Mouse (Mus musculus) embryonic facial prominence, embryonic 13.5 days (tissue): ENCODE measurements around the gene Gm49337. TPM values are rescaled to one million over a fixed set of nuclear protein-coding genes. Genes with fewer than 3 reads are reported as not detected.

ENCODE experiments used
- ATAC-seq: fragments of 200-750 bp; cut with Nextera tagmentation; 2 replicates; pipeline ENCODE4 v1.8.0; 2017; ENCODE audit warnings: low read depth; ENCODE audit not compliant: insufficient number of reproducible peaks, insufficient read depth, low FRiP score, low TSS enrichment
- H3K27ac ChIP-seq: fragments of 300-500 bp; sonication (generic); 2 replicates; pipeline ENCODE4 v1.5.1; 2015; ENCODE audit warnings: moderate library complexity, mild to moderate bottlenecking, inconsistent platforms
- H3K27me3 ChIP-seq: fragments of 300-500 bp; sonication (generic); 2 replicates; pipeline ENCODE4 v1.6.1; 2015; ENCODE audit warnings: mild to moderate bottlenecking, inconsistent platforms
- H3K36me3 ChIP-seq: fragments of 300-500 bp; sonication (generic); 2 replicates; pipeline ENCODE4 v1.6.1; 2015; ENCODE audit warnings: mild to moderate bottlenecking, inconsistent platforms
- H3K4me1 ChIP-seq: fragments of 300-500 bp; sonication (generic); 2 replicates; pipeline ENCODE4 v1.6.1; 2015; ENCODE audit warnings: inconsistent platforms
- H3K4me2 ChIP-seq: fragments of 300-500 bp; sonication (generic); 2 replicates; pipeline ENCODE4 v1.6.1; 2015; ENCODE audit warnings: moderate library complexity, mild to moderate bottlenecking, inconsistent platforms
- H3K4me3 ChIP-seq: fragments of 300-500 bp; sonication (generic); 2 replicates; pipeline ENCODE4 v1.5.1; 2015; ENCODE audit warnings: mild to moderate bottlenecking, inconsistent platforms
- H3K9ac ChIP-seq: fragments of 300-500 bp; sonication (generic); 2 replicates; pipeline ENCODE4 v1.6.1; 2015; ENCODE audit warnings: mild to moderate bottlenecking, inconsistent platforms
- H3K9me3 ChIP-seq: fragments of 300-500 bp; sonication (generic); 2 replicates; pipeline ENCODE4 v1.6.1; 2016; ENCODE audit warnings: inconsistent platforms
- WGBS: fragments of 180-500 bp; shearing (Covaris S2); methylation state at CpG from one replicate; pipeline ENCODE4 v1.1.7; 2015; ENCODE audit warnings: mixed read lengths; 5-methylcytosine and 5-hydroxymethylcytosine counted together
- polyA plus RNA-seq: library from polyadenylated mRNA; unstranded; fragments of >200 nt; fragmentation: Nextera tagmentation; extraction: Ambion mirVana; gene quantifications from 2 replicates; pipeline ENCODE4 v1.2.1, GENCODE M21; 2015

The Gm49337 gene
- polyA plus RNA-seq, 1 experiment from 2014 or later, result not detected

DNA sequence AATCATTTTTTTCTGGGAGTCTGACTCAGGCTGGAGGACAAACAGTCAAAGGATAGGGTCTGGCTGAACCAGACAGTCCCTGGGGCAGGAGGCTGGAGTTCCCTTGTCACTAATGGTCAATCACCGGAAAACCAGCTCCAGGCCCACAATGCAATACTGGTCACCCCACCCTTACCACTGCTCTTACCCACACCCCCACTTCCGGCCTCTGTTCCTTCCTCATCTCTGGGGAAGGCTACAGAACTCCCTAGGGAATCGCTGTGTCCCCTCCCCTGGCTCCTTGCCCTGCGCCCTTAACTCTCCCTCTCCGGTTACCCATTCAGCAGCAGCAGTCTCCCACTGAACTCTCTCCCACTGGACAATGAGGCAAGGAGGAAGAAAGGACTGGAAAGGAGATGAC is 4.0 kb downstream of the Gm49337 start:
- no peak overlapping the region for H3K4me3 ChIP-seq
- WGBS, result 14% methylated on average over 5 of the region's 5 CpGs

GRCm38 (mm10) chr4:116182079-116182478 is 8.9 kb downstream of the Gm49337 start:
- 36% methylated on average over 3 of the region's 3 CpGs for WGBS
- ATAC-seq, result no peak
- Histone ChIP-seq H3K4me1 (peaks cover 13% of the 10 kb centered on the region), H3K27ac (no peak overlapping the region), H3K27me3 (no peaks in the 10 kb centered on the region), H3K4me2 (no peak overlapping the region), H3K4me3 (no peak overlapping the region), H3K9me3 (no peaks in the 10 kb centered on the region), H3K36me3 (no peaks in the 10 kb centered on the region), H3K9ac (no peak overlapping the region)

More for the DNA sequence above, 4.0 kb downstream of the Gm49337 start:
- no peaks in the 10 kb centered on the region for H3K9me3 ChIP-seq
- H3K27me3 ChIP-seq, result no peaks in the 10 kb centered on the region
- H3K27ac ChIP-seq, result peak overlapping the region; percentile 68
- no peak for ATAC-seq
- H3K4me1 ChIP-seq, result peaks cover 36% of the 10 kb centered on the region
- peak overlapping the region; percentile 51 for H3K4me2 ChIP-seq
- H3K9ac ChIP-seq, result 0 out of 2 replicates have a peak overlapping the region, but pooled peaks have one; percentile 7
- H3K36me3 ChIP-seq, result no peaks in the 10 kb centered on the region

DNA sequence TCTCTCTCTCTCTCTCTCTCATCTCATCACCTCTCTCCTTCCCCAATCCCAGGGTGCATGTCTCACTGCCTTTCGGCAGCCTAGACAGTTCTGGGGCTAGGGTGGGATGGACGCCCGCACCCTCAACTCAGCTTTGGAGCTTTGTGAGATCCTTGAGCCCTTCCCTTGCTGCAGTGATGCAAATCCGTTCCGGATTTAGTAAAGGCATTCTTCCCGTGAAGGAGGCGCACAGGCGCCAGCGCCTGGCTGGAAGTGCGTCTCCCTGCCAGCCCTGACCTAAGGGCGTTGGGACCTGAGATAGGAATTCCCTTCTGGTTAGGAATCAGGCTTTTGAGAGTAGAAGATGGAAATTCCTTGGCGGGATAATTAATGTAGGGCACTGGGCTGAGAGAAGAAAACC is 9.6 kb downstream of the Gm49337 start:
- peak overlapping the region; percentile 54; the same call in 1 of the 2 replicates for H3K9ac ChIP-seq
- peak overlapping the region; percentile 54 for H3K4me2 ChIP-seq
- ATAC-seq, result no peak
- H3K36me3 ChIP-seq, result no peaks in the 10 kb centered on the region
- peak overlapping the region; percentile 51; the same call in 1 of the 2 replicates for H3K27ac ChIP-seq
- H3K27me3 ChIP-seq, result no peaks in the 10 kb centered on the region
- H3K9me3 ChIP-seq, result no peaks in the 10 kb centered on the region
- WGBS, result 4% methylated on average over 12 of the region's 12 CpGs
- peaks cover 10% of the 10 kb centered on the region for H3K4me1 ChIP-seq
- peak overlapping the region; percentile 24 for H3K4me3 ChIP-seq

GRCm38 (mm10) chr4:116185083-116185482 is 11.9 kb downstream of the Gm49337 start:
- no peak for ATAC-seq
- Histone ChIP-seq H3K9ac (no peak overlapping the region), H3K27ac (no peak overlapping the region), H3K4me2 (no peak overlapping the region), H3K36me3 (no peaks in the 10 kb centered on the region), H3K4me3 (no peak overlapping the region), H3K27me3 (no peaks in the 10 kb centered on the region), H3K9me3 (no peaks in the 10 kb centered on the region), H3K4me1 (peaks cover 10% of the 10 kb centered on the region)
- 87% methylated on average over 4 of the region's 4 CpGs for WGBS

DNA sequence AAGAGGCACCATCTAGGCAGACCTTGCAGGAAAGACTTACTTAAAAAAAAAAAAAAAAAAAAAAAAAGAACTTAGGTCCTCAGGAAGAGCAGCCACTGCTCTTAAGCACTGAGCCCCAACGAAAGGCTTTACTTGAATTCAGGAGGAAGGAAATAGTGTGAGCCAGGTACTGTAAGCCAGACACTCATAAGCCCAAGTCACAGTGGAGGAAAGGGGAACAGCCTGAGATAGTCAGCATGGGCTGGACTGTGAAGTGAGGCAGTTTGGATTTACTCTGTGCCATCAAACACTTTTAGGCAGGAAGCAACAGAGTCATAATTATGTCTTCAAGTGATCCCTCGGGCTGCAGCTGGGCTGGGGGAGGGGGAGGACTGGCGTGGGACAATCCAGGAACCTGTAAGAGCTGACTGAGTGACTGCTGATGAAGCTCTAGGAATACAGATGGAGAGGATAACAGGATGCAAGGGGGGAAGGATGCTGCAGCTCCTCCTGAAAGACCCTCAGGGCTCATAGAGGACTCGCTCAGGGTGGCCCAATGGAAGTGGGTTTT is 19.2 kb downstream of the Gm49337 start:
- H3K4me1 ChIP-seq, result no peaks in the 10 kb centered on the region
- no peak overlapping the region for H3K27ac ChIP-seq
- no peaks in the 10 kb centered on the region for H3K36me3 ChIP-seq
- H3K9ac ChIP-seq, result no peak overlapping the region
- no peaks in the 10 kb centered on the region for H3K9me3 ChIP-seq
- WGBS, result 30% methylated on average over 4 of the region's 4 CpGs
- no peak overlapping the region for H3K4me3 ChIP-seq
- ATAC-seq, result no peak
- H3K4me2 ChIP-seq, result no peak overlapping the region
- H3K27me3 ChIP-seq, result no peaks in the 10 kb centered on the region

GRCm38 (mm10) chr4:116193583-116194383 is 20.6 kb downstream of the Gm49337 start:
- Histone ChIP-seq H3K36me3 (no peaks in the 10 kb centered on the region), H3K9ac (no peak overlapping the region), H3K27me3 (no peaks in the 10 kb centered on the region), H3K4me3 (no peak overlapping the region), H3K4me2 (no peak overlapping the region), H3K27ac (no peak overlapping the region), H3K9me3 (no peaks in the 10 kb centered on the region), H3K4me1 (no peaks in the 10 kb centered on the region)
- 70% methylated on average over 9 of the region's 9 CpGs for WGBS
- no peak for ATAC-seq

GRCm38 (mm10) chr4:116198422-116198821 is 25.2 kb downstream of the Gm49337 start:
- H3K36me3 ChIP-seq, result no peaks in the 10 kb centered on the region
- no peak for ATAC-seq
- H3K27me3 ChIP-seq, result no peaks in the 10 kb centered on the region
- H3K9me3 ChIP-seq, result no peaks in the 10 kb centered on the region
- H3K9ac ChIP-seq, result no peak overlapping the region
- no peak overlapping the region for H3K4me2 ChIP-seq
- H3K4me1 ChIP-seq, result 0 out of 2 replicates have a peak, but pooled peaks cover 4% of the 10 kb centered on the region
- no peak overlapping the region for H3K4me3 ChIP-seq
- H3K27ac ChIP-seq, result no peak overlapping the region
- 81% methylated on average over 2 of the region's 2 CpGs for WGBS

DNA sequence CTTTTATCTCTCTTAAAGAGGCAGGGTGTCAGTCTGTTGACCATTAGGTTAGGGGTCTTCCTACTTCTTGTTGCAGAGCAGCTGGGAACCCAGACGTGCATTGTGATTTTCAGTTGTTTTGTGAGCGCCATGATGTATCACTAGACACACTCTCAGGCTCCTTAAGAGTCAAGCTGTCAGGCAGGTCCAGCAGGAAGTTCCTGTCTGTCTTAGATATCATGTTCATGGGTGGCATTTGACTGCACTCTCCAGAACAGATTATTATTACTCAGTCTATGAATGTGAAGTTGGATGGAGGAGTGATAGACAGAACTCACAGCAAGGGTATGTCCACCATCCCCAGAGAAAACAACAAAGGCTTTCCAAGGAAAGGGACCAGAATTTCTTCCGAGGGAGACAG is 31.2 kb downstream of the Gm49337 start:
- WGBS, result 59% methylated on average over 3 of the region's 3 CpGs
- Histone ChIP-seq H3K9me3 (no peaks in the 10 kb centered on the region), H3K27me3 (no peaks in the 10 kb centered on the region), H3K4me3 (no peak overlapping the region), H3K9ac (no peak overlapping the region), H3K4me1 (no peaks in the 10 kb centered on the region), H3K36me3 (no peaks in the 10 kb centered on the region), H3K4me2 (no peak overlapping the region), H3K27ac (no peak overlapping the region)
- ATAC-seq, result no peak

- Histone ChIP-seq H3K4me1 (no peaks in the 10 kb centered on the region), H3K27me3 (no peaks in the 10 kb centered on the region), H3K9me3 (no peaks in the 10 kb centered on the region), H3K4me3 (no peak overlapping the region), H3K4me2 (no peak overlapping the region), H3K36me3 (no peaks in the 10 kb centered on the region), H3K27ac (no peak overlapping the region), H3K9ac (no peak overlapping the region)
- ATAC-seq, result no peak
- 86% methylated on average over 4 of the region's 4 CpGs for WGBS
Measured at GRCm38 (mm10) chr4:116206531-116206930, 33.3 kb downstream of the Gm49337 start.

- H3K27me3 ChIP-seq, result no peaks in the 10 kb centered on the region
- no peaks in the 10 kb centered on the region for H3K9me3 ChIP-seq
- ATAC-seq, result no peak
- WGBS, result 88% methylated on average over 1 of the region's 1 CpGs
- H3K36me3 ChIP-seq, result no peaks in the 10 kb centered on the region
- no peak overlapping the region for H3K4me2 ChIP-seq
- no peak overlapping the region for H3K4me3 ChIP-seq
- H3K27ac ChIP-seq, result no peak overlapping the region
- no peaks in the 10 kb centered on the region for H3K4me1 ChIP-seq
- no peak overlapping the region for H3K9ac ChIP-seq
Measured at GRCm38 (mm10) chr4:116208891-116209290, 35.7 kb downstream of the Gm49337 start.

- no peaks in the 10 kb centered on the region for H3K36me3 ChIP-seq
Measured at GRCm38 (mm10) chr4:116215895-116216605, 42.9 kb downstream of the Gm49337 start.

More at GRCm38 (mm10) chr4:116215895-116216605, 42.9 kb downstream of the Gm49337 start:
- 0 out of 2 replicates have a peak, but pooled peaks cover 4% of the 10 kb centered on the region for H3K4me1 ChIP-seq
- no peak for ATAC-seq
- H3K4me3 ChIP-seq, result no peak overlapping the region
- no peaks in the 10 kb centered on the region for H3K27me3 ChIP-seq
- H3K9ac ChIP-seq, result no peak overlapping the region
- H3K27ac ChIP-seq, result no peak overlapping the region
- 88% methylated on average over 2 of the region's 2 CpGs for WGBS
- H3K9me3 ChIP-seq, result no peaks in the 10 kb centered on the region
- no peak overlapping the region for H3K4me2 ChIP-seq
